Mouse (Mus musculus): ENCODE measurements at regions not wholly inside any gene's neighbourhood (a gene's known extent, or its start where the extent isn't known, plus 50 kb on each side); places are given as distances from the start of the nearest gene placed in this dataset.

- TF ChIP-seq CTCF (IDR thresholded peaks at IDR 0.05; ENCODE audit: borderline replicate concordance, extremely low read depth, insufficient read depth, insufficient read length) (no peak), POLR2A (IDR thresholded peaks at IDR 0.05; ENCODE audit: borderline replicate concordance, extremely low read depth, insufficient read depth, insufficient read length, poor library complexity, severe bottlenecking) (no peak)
These were observed 627.8 kb upstream of the Slc8a1 start for GRCm38 (mm10) chr17:82366001-82366400.
